Mouse (Mus musculus) lung, postnatal 0 days (tissue): ENCODE results near the gene Gm20696.

Source experiments
- CTCF ChIP-seq: IDR thresholded peaks from 2 replicates; pipeline ENCODE4 v1.5.1; 2016; ENCODE audit warnings: antibody characterized with exemption, mild to moderate bottlenecking
- EP300 ChIP-seq: IDR thresholded peaks from 2 replicates; pipeline ENCODE4 v1.6.1; 2016; ENCODE audit warnings: antibody characterized with exemption, mild to moderate bottlenecking, control low read depth

DNA sequence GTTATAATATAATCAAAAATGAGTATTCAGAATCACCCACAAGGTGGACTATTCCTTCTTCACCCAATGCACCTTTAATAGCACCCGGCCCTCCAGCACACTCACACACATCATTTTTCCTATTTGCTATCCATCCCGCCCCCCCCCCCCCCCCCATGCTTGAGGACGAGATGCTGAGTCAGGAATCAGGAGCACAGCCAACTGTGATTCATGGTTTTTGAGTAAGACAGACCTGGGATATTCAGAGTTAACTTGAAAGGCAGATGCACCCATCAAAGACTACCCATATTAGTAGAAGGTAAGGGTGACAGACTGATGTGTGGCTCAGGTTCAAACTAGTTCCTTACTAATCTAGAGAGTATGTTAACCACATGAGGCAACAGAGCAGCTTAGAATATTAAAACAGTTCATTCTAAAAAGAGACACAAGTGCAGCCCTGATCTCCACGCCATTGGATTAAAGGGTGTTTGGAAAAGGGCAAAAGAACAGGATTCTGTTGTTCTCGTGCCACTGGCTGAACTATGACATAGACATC, 417.0 kb downstream of the Gm20696 start:
- TF ChIP-seq CTCF (no peak), EP300 (no peak)
